Mouse (Mus musculus) spleen, adult 2 months (tissue): ENCODE results near the gene Fbxl5. TPM values are rescaled to one million over a fixed set of nuclear protein-coding genes. Genes with fewer than 3 reads are reported as not detected.

ENCODE experiments used
- DNase-seq, 2 experiments: peaks; one replicate each; pipeline versions ENCODE4 v3.0.0 to v3.0.0-alpha.2; 2012 to 2021; ENCODE audit warnings: low spot score in 2 of 2, low read depth in 1 of 2
- H3K27ac ChIP-seq: fragments of 200-500 bp; 2 replicates; pipeline ENCODE4 v1.5.1; 2012; ENCODE audit warnings: low read length, inconsistent platforms; ENCODE audit not compliant: insufficient read depth
- H3K27me3 ChIP-seq: fragments of 200-500 bp; 2 replicates; pipeline ENCODE4 v1.6.1; 2012; ENCODE audit warnings: mild to moderate bottlenecking, moderate library complexity, low read length, inconsistent platforms; ENCODE audit not compliant: control insufficient read depth, insufficient read depth
- H3K36me3 ChIP-seq: fragments of 200-500 bp; 2 replicates; pipeline ENCODE4 v1.6.1; 2012; ENCODE audit warnings: mild to moderate bottlenecking, low read length, inconsistent platforms; ENCODE audit not compliant: control insufficient read depth, insufficient read depth
- H3K4me1 ChIP-seq: fragments of 200-500 bp; 2 replicates; pipeline ENCODE4 v1.6.1; 2011; ENCODE audit warnings: inconsistent platforms; ENCODE audit not compliant: control insufficient read depth, insufficient read depth, insufficient read length
- H3K4me3 ChIP-seq: fragments of 200-500 bp; 2 replicates; pipeline ENCODE4 v1.5.1; 2011; ENCODE audit warnings: mild to moderate bottlenecking, inconsistent platforms; ENCODE audit not compliant: insufficient read depth, insufficient read length; ENCODE audit errors: extremely low read depth
- CTCF ChIP-seq: fragments of 200-500 bp; IDR thresholded peaks from 2 replicates; pipeline ENCODE4 v1.5.1; 2011; ENCODE audit warnings: mild to moderate bottlenecking, inconsistent platforms; ENCODE audit not compliant: insufficient read depth, insufficient read length, insufficient replicate concordance; ENCODE audit errors: extremely low read depth
- POLR2A ChIP-seq: fragments of 200-500 bp; IDR thresholded peaks from 2 replicates; pipeline ENCODE4 v1.6.1; 2011; ENCODE audit warnings: low read depth, low read length, inconsistent platforms
- WGBS: fragments of 180-500 bp; shearing (Covaris S2); methylation state at CpG from one replicate; pipeline ENCODE4 v1.1.7; 2018; 5-methylcytosine and 5-hydroxymethylcytosine counted together
- polyA plus RNA-seq: library from polyadenylated mRNA; depleted of rRNA; stranded (reverse); fragments of >200 nt; gene quantifications from 2 replicates; pipeline ENCODE4 v1.2.3, GENCODE M21; 2012; rRNA removed

Gene Fbxl5
- polyA plus RNA-seq, 1 experiment: 13.9 TPM

DNA sequence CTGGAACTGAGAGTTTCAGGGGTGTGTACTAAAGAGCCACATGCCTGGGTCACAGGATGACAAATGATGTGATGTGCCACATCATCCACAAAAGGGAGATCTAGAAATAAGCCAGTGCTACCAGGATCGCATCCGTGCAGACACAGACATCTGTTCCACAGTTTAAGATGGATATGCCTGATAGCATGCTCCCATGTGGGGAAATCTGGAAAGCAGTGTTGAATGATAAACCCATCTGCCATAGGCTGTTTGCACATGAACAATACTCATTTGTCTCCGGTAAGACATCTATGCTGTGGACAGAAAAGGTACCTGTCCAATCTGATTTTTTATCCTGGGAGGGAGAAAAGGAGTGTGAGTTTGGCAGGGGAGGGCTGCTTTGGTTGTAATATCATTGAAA, 124.3 kb downstream of the Fbxl5 start:
- no peaks in the 10 kb centered on the region for H3K36me3 ChIP-seq
- DNase-seq: no peak
- H3K4me3 ChIP-seq: no peak overlapping the region
- H3K27me3 ChIP-seq: no peaks in the 10 kb centered on the region
- TF ChIP-seq POLR2A (no peak), CTCF (no peak)
- WGBS: 93% methylated on average over 3 of the region's 3 CpGs
- H3K27ac ChIP-seq: no peak overlapping the region
- no peaks in the 10 kb centered on the region for H3K4me1 ChIP-seq

Other genes starting within 250 kb of the Fbxl5 start
- gene Cc2d2a, start 159.3 kb downstream of the Fbxl5 start, polyA plus RNA-seq: 0.58 TPM in 2 replicates
- 5.6 and 8.4 TPM in 2 replicates for gene Bst1, start 2.8 kb downstream of the Fbxl5 start, polyA plus RNA-seq
- 37.3 and 38.9 TPM in 2 replicates for gene Cd38, start 46.9 kb upstream of the Fbxl5 start, polyA plus RNA-seq
- gene Gm7879, start 91.5 kb upstream of the Fbxl5 start, polyA plus RNA-seq: 0.42 TPM in 1 of 2 replicates, not detected in the other
- not detected in 2 replicates for gene Fgfbp1, start 160.1 kb upstream of the Fbxl5 start, polyA plus RNA-seq